Mouse (Mus musculus): ENCODE results near the gene Lrmda.
"Not testable (repeated sequence)": the region's sequence is repeated elsewhere in the genome, so short reads cannot be mapped to it uniquely, and the experiment has no call there.

Lrmda gene

GRCm38 (mm10) chr14:22587285-22587957 lies 567.9 kb downstream of the Lrmda start:
- no peak for DNase-seq (ENCODE audit: low spot score in 2 of 2)

- no peak for DNase-seq (ENCODE audit: low spot score in 2 of 2)
Measured at GRCm38 (mm10) chr14:22587958-22588296, 568.4 kb downstream of the Lrmda start.

DNA sequence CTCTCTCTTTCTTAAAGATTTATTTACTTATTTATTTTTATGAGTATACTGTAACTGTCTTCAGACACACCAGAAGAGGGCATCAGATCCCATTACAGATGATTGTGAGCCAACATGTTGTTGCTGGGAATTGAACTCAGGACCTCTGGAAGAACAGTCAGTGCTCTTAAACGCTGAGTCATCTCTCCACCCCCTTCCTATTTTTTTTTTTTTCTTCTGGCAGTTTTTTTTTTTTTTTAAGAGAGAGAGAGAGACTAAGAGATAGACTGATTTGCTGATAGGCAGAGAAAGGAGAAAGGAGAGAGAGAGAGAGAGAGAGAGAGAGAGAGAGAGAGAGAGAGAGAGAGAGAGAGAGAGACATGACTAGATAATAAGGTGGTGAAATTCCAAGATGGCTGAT lies 568.9 kb downstream of the Lrmda start:
- not testable (repeated sequence) for DNase-seq (ENCODE audit: low spot score in 2 of 2)

GRCm38 (mm10) chr14:22589503-22590215 lies 570.1 kb downstream of the Lrmda start:
- DNase-seq (ENCODE audit: low spot score in 2 of 2) = no peak

GRCm38 (mm10) chr14:22591186-22591585 lies 571.7 kb downstream of the Lrmda start:
- DNase-seq (ENCODE audit: low spot score in 2 of 2) = no peak

GRCm38 (mm10) chr14:22597508-22597907 lies 578.0 kb downstream of the Lrmda start:
- DNase-seq (ENCODE audit: low spot score in 2 of 2) = no peak

- no peak for DNase-seq (ENCODE audit: low spot score in 2 of 2)
Measured at GRCm38 (mm10) chr14:22598638-22599037, 579.1 kb downstream of the Lrmda start.

- no peak for DNase-seq (ENCODE audit: low spot score in 2 of 2)
Measured at GRCm38 (mm10) chr14:22600166-22600565, 580.7 kb downstream of the Lrmda start.

GRCm38 (mm10) chr14:22602308-22602707 lies 582.8 kb downstream of the Lrmda start:
- DNase-seq (ENCODE audit: low spot score in 2 of 2) = no peak

- DNase-seq (ENCODE audit: low spot score in 2 of 2) = no peak
Measured at GRCm38 (mm10) chr14:22608599-22608998, 589.1 kb downstream of the Lrmda start.

GRCm38 (mm10) chr14:22609261-22610245 lies 590.0 kb downstream of the Lrmda start:
- no peak for DNase-seq (ENCODE audit: low spot score in 2 of 2)

DNA sequence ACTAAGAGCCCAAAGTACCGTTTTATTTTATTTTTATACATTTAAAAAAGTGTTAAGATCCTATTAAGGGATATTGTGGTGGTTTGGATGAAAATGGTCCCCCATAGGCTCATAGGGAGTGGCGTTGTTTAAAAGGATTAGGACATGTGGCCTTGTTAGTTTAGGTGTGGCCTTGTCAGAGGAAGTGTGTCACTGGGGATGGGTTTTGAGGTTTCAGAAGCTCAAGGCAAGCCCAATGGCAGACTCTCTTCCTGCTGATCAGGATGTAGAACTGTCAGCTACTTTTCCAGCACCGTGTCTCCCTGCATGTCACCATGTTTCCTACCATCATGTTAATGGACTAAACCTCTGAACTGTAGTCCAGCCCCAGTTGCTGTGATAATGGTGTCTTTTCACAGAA lies 591.5 kb downstream of the Lrmda start:
- no peak for DNase-seq (ENCODE audit: low spot score in 2 of 2)

DNA sequence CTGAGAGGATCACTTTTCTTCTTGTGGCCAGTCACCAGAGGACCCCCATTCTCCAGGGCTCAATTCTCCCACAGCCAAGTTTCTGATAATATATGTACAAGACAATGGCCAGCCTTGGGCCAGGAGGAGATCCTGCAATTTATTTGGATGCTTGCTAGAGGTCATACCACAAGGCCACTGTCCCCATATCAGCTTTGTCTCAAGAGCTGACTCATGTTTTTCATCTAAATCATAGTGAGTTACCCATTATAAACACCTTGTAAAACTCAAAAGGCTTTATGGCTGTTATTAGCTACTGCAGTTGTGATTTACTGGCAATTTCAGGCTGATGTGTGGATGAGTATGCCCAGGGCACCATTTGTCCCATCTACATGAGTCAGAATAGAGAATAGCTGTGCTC lies 600.7 kb downstream of the Lrmda start:
- DNase-seq (ENCODE audit: low spot score in 2 of 2) = no peak

- DNase-seq (ENCODE audit: low spot score in 2 of 2) = no peak
Measured at GRCm38 (mm10) chr14:22621941-22622340, 602.4 kb downstream of the Lrmda start.

- no peak for DNase-seq (ENCODE audit: low spot score in 2 of 2)
Measured at GRCm38 (mm10) chr14:22627105-22627829, 607.8 kb downstream of the Lrmda start.

- DNase-seq (ENCODE audit: low spot score in 2 of 2) = no peak
Measured at GRCm38 (mm10) chr14:22630361-22630867, 610.9 kb downstream of the Lrmda start.

DNA sequence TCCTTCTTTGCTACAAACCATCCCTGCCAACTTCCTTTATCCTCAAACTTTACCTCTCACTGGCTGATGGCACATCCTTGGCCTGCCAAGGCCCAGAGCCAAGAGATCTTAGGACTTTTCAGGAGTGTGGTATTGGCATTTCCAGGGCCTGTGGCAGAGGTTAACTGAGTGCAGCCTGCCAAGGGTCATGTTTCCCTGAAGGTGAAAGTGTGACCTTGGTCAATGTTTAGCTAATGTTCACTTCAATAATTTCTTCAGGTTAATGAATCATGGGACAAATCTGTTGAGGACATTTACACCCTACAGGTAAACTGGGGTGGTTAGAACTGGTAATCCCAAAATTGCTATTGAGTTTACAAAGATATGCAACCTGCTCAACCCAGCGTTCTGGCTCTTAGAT lies 614.1 kb downstream of the Lrmda start:
- DNase-seq (ENCODE audit: low spot score in 2 of 2) = no peak

GRCm38 (mm10) chr14:22643494-22643893 lies 624.0 kb downstream of the Lrmda start:
- DNase-seq (ENCODE audit: low spot score in 2 of 2) = no peak

- no peak for DNase-seq (ENCODE audit: low spot score in 2 of 2)
Measured at GRCm38 (mm10) chr14:22647879-22648611, 628.5 kb downstream of the Lrmda start.

- DNase-seq (ENCODE audit: low spot score in 2 of 2) = no peak
Measured at GRCm38 (mm10) chr14:22649411-22649911, 629.9 kb downstream of the Lrmda start.
